Comparison of ENCODE assay signal across 32 mouse cellular contexts in the genomic region with DNA sequence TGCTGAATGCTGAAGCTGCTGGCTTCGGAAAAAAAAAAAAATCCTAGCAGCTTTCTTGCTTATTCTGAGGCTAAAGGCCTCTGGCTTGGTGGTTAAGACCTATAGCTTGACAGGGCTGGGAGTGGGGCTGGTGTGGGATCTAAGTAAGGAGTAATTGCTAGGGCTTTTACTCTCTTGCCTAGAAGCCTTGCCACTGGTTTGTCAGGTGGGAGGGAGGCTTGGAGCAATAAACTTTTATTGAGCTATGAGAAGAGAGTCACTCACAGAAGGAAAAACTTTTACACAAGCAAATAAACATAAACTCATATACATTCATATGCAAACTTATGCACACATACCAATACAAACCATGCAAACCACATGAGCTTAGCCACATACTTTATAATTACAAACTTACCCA. TPM values are rescaled to one million over a fixed set of nuclear protein-coding genes. Genes with fewer than 3 reads are reported as not detected.
DNase-seq lines count a peak whose midpoint lies in the region; ATAC-seq and TF ChIP-seq lines count a peak whose summit lies in the region.
"Had no signal": no experiment of that assay in that cellular context is flagged by ENCODE, and none has a peak within 500 bp of the region (broad histone marks: within the 10 kb centered on the region; RNA-seq: fewer than 3 reads in every experiment).

No protein-coding gene starts in this region.

- DNase-seq in kidney, postnatal 14 days, result no peak
- DNase-seq: adrenal gland, adult 2 months; adrenal gland, postnatal 14 days; cerebellum, adult 11 months; cerebellum, adult 2 months; cerebellum, adult 9-11 months; cerebellum, postnatal 25 days; forebrain, postnatal 0 days; gastrocnemius, adult 2 months; gastrocnemius, postnatal 14 days; heart, adult 2 months had no signal

- no peaks in the 10 kb centered on the region for H3K27me3 ChIP-seq in intestine, embryonic 15.5 days (replicated peaks)
- no peaks in the 10 kb centered on the region for H3K27me3 ChIP-seq in intestine, postnatal 0 days (replicated peaks; ENCODE audit: control insufficient read depth, insufficient read depth, low read length)
- no peaks in the 10 kb centered on the region for H3K27me3 ChIP-seq in kidney, embryonic 16.5 days (ENCODE audit: insufficient read depth, low read length)
- H3K27me3 ChIP-seq in intestine, embryonic 16.5 days (replicated peaks; ENCODE audit: control insufficient read depth, insufficient read depth, low read length), result no peaks in the 10 kb centered on the region
- H3K27me3 ChIP-seq: embryonic facial prominence, embryonic 13.5 days; hindbrain, embryonic 12.5 days; hindbrain, embryonic 15.5 days had no signal

- H3K4me2 ChIP-seq in intestine, embryonic 15.5 days (replicated peaks), result no peak overlapping the region
- H3K4me2 ChIP-seq in intestine, postnatal 0 days (replicated peaks; ENCODE audit: low read depth), result no peak overlapping the region
- no peak overlapping the region for H3K4me2 ChIP-seq in kidney, embryonic 16.5 days (replicated peaks; ENCODE audit: low read depth, low read length)
- no peak overlapping the region for H3K4me2 ChIP-seq in intestine, embryonic 16.5 days (ENCODE audit: low read depth, low read length)
- H3K4me2 ChIP-seq: embryonic facial prominence, embryonic 13.5 days; heart, embryonic 11.5 days; hindbrain, embryonic 12.5 days; hindbrain, embryonic 15.5 days had no signal

- 33% methylated on average over 1 of the region's 1 CpGs for WGBS in intestine, embryonic 15.5 days
- 34% methylated on average over 1 of the region's 1 CpGs for WGBS in intestine, postnatal 0 days
- 12% methylated on average over 1 of the region's 1 CpGs for WGBS in kidney, embryonic 16.5 days
- 46% methylated on average over 1 of the region's 1 CpGs for WGBS in intestine, embryonic 16.5 days

- TF ChIP-seq CTCF in intestine, postnatal 0 days (IDR thresholded peaks at IDR 0.05; ENCODE audit: low read depth), result no peak

- ATAC-seq in intestine, embryonic 15.5 days, result 0 out of 2 replicates have a peak, but pooled peaks have one; percentile 57
- no peak for ATAC-seq in intestine, postnatal 0 days
- ATAC-seq in kidney, embryonic 16.5 days (ENCODE audit: low FRiP score, low TSS enrichment), result no peak
- no peak for ATAC-seq in intestine, embryonic 16.5 days
- no peak for ATAC-seq in megakaryocyte, adult 5-6 weeks (ENCODE audit: poor library complexity, severe bottlenecking)
- ATAC-seq: CD4-positive, CD25-positive, alpha-beta regulatory T cell, adult 4 months; forebrain, embryonic 14.5 days; forebrain, postnatal 0 days had no signal

- no peak overlapping the region for H3K27ac ChIP-seq in intestine, embryonic 15.5 days
- H3K27ac ChIP-seq in intestine, postnatal 0 days (ENCODE audit: low read depth, low read length), result no peak overlapping the region
- H3K27ac ChIP-seq in kidney, embryonic 16.5 days (ENCODE audit: low read length), result peak overlapping the region; percentile 71
- peak overlapping the region; percentile 53; the same call in 1 of the 2 replicates for H3K27ac ChIP-seq in intestine, embryonic 16.5 days (ENCODE audit: low read length)
- H3K27ac ChIP-seq: gastrocnemius, adult 2 months; heart, adult 2 months; hindbrain, embryonic 12.5 days; hindbrain, embryonic 15.5 days had no signal

- no peak overlapping the region for H3K9ac ChIP-seq in intestine, embryonic 15.5 days
- no peak overlapping the region for H3K9ac ChIP-seq in intestine, postnatal 0 days (ENCODE audit: low read depth, low read length)
- H3K9ac ChIP-seq in kidney, embryonic 16.5 days (replicated peaks; ENCODE audit: low read length), result no peak overlapping the region
- H3K9ac ChIP-seq in intestine, embryonic 16.5 days (ENCODE audit: low read depth, low read length), result no peak overlapping the region
- H3K9ac ChIP-seq: embryonic facial prominence, embryonic 13.5 days; forebrain, postnatal 0 days; hindbrain, embryonic 12.5 days; hindbrain, embryonic 15.5 days had no signal

- H3K4me3 ChIP-seq in intestine, embryonic 15.5 days (replicated peaks), result no peak overlapping the region
- no peak overlapping the region for H3K4me3 ChIP-seq in intestine, postnatal 0 days (ENCODE audit: low read depth, low read length)
- H3K4me3 ChIP-seq in kidney, embryonic 16.5 days (ENCODE audit: low read length), result no peak overlapping the region
- H3K4me3 ChIP-seq in intestine, embryonic 16.5 days (ENCODE audit: low read length), result no peak overlapping the region
- H3K4me3 ChIP-seq: embryonic facial prominence, embryonic 13.5 days; gastrocnemius, adult 2 months; heart, adult 2 months; hindbrain, embryonic 12.5 days; hindbrain, embryonic 15.5 days had no signal

- H3K4me1 ChIP-seq in intestine, embryonic 15.5 days (replicated peaks), result no peaks in the 10 kb centered on the region
- no peaks in the 10 kb centered on the region for H3K4me1 ChIP-seq in intestine, postnatal 0 days (replicated peaks; ENCODE audit: control insufficient read depth, insufficient read depth, low read length)
- H3K4me1 ChIP-seq in kidney, embryonic 16.5 days (ENCODE audit: insufficient read depth, low read length), result no peaks in the 10 kb centered on the region
- H3K4me1 ChIP-seq in intestine, embryonic 16.5 days (ENCODE audit: control insufficient read depth, insufficient read depth, low read length), result no peaks in the 10 kb centered on the region
- H3K4me1 ChIP-seq: embryonic facial prominence, embryonic 13.5 days; hindbrain, embryonic 12.5 days; hindbrain, embryonic 15.5 days had no signal

- no peaks in the 10 kb centered on the region for H3K9me3 ChIP-seq in intestine, embryonic 15.5 days
- no peaks in the 10 kb centered on the region for H3K9me3 ChIP-seq in intestine, postnatal 0 days (ENCODE audit: control insufficient read depth)
- H3K9me3 ChIP-seq in kidney, embryonic 16.5 days (ENCODE audit: low read length), result no peaks in the 10 kb centered on the region
- H3K9me3 ChIP-seq in intestine, embryonic 16.5 days (ENCODE audit: control insufficient read depth, low read length), result no peaks in the 10 kb centered on the region
- H3K9me3 ChIP-seq: embryonic facial prominence, embryonic 13.5 days; hindbrain, embryonic 12.5 days; hindbrain, embryonic 15.5 days had no signal

- H3K36me3 ChIP-seq in intestine, embryonic 15.5 days, result no peaks in the 10 kb centered on the region
- no peaks in the 10 kb centered on the region for H3K36me3 ChIP-seq in intestine, postnatal 0 days (ENCODE audit: control insufficient read depth, insufficient read depth)
- no peaks in the 10 kb centered on the region for H3K36me3 ChIP-seq in kidney, embryonic 16.5 days (ENCODE audit: insufficient read depth, low read length)
- no peaks in the 10 kb centered on the region for H3K36me3 ChIP-seq in intestine, embryonic 16.5 days (ENCODE audit: control insufficient read depth, insufficient read depth, low read length)
- H3K36me3 ChIP-seq: embryonic facial prominence, embryonic 13.5 days; hindbrain, embryonic 12.5 days; hindbrain, embryonic 15.5 days had no signal

RNA-seq across cellular contexts. Expression of a gene that starts 42.0 kb away (rescaled TPM):
- 0.21 and 0.44 TPM in 2 replicates for polyA plus RNA-seq in intestine, embryonic 15.5 days (2015; fragmentation: Nextera tagmentation; extraction: Ambion mirVana)
- 0.51 and 0.54 TPM in 2 replicates for polyA plus RNA-seq in intestine, postnatal 0 days (2015; fragmentation: Nextera tagmentation; extraction: Ambion mirVana)
- polyA plus RNA-seq in kidney, embryonic 16.5 days (2015; fragmentation: Nextera tagmentation; extraction: Ambion mirVana), result 1.2 and 1.4 TPM in 2 replicates
- 0.45 and 0.54 TPM in 2 replicates for polyA plus RNA-seq in intestine, embryonic 16.5 days (2015; fragmentation: Nextera tagmentation; extraction: Ambion mirVana)
- total RNA-seq in megakaryocyte, adult 5-6 weeks (2015), result not detected in 2 replicates
- total RNA-seq in megakaryocyte, adult 5-6 weeks (2017), result not detected in 2 replicates
- total RNA-seq: common myeloid progenitor, adult 5-6 weeks; forebrain, postnatal 0 days; gastrocnemius, adult 2 months; gastrocnemius, postnatal 14 days; heart, adult 2 months; heart, postnatal 25 days; hematopoietic stem cell, adult 5-6 weeks; MEL had no signal
- polyA plus RNA-seq: C2C12; CD4-positive, CD25-positive, alpha-beta regulatory T cell, adult 4 months; cerebellum, adult 2 months; embryonic facial prominence, embryonic 13.5 days; forebrain, embryonic 11.5 days; forebrain, embryonic 14.5 days; forebrain, postnatal 0 days; frontal cortex, adult 2 months; gonadal fat pad, adult 2 months; heart, adult 2 months; heart, embryonic 11.5 days; heart, embryonic 14.5 days; heart, postnatal 0 days; hindbrain, embryonic 12.5 days; hindbrain, embryonic 15.5 days had no signal

Comparison
In these comparisons a context has a peak if more than half of its experiments do, and no peak if none do; other contexts are left out.
1. H3K27ac ChIP-seq: peak in kidney, embryonic 16.5 days (single experiment) and intestine, embryonic 16.5 days (single experiment); none in intestine, embryonic 15.5 days (single experiment) and intestine, postnatal 0 days (single experiment).